Comparison of ENCODE assay signal across 51 mouse cellular contexts in the genomic region with DNA sequence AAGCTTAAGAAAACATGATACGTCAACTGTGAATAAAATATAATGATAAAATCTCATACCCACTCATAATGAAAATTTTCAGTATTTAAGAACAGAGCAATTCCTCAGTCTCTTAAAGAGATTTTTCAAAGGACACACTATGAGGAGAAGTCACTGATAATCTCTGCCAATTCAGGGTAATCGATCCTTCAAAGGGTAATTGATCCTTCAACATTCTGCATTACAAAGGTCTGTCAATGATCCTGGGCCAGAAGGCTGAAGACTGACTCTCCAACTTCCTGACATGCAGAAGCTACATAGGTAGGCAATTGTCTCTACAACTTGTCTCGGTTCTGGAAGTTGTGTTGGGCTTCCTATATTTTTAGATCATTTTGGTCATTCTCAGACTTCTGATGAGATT. TPM values are rescaled to one million over a fixed set of nuclear protein-coding genes. Genes with fewer than 3 reads are reported as not detected.
"Had no signal": no experiment of that assay in that cellular context is flagged by ENCODE, and none has a peak within 500 bp of the region (broad histone marks: within the 10 kb centered on the region; RNA-seq: fewer than 3 reads in every experiment).

No protein-coding gene starts in this region.

- ATAC-seq: hindbrain, embryonic 16.5 days; hindbrain, postnatal 0 days; inflammation-experienced regulatory T-cells, adult 6 months; intestine, embryonic 15.5 days; intestine, embryonic 16.5 days; intestine, postnatal 0 days had no signal

- H3K36me3 ChIP-seq: heart, embryonic 10.5 days; heart, embryonic 12.5 days; heart, embryonic 13.5 days; heart, embryonic 15.5 days; hindbrain, embryonic 10.5 days; hindbrain, embryonic 12.5 days; hindbrain, embryonic 13.5 days; hindbrain, embryonic 15.5 days; intestine, embryonic 15.5 days; kidney, embryonic 15.5 days had no signal

- H3K9me3 ChIP-seq: heart, embryonic 10.5 days; heart, embryonic 12.5 days; heart, embryonic 13.5 days; heart, embryonic 15.5 days; hindbrain, embryonic 10.5 days; hindbrain, embryonic 12.5 days; hindbrain, embryonic 13.5 days; hindbrain, embryonic 15.5 days; intestine, embryonic 15.5 days; kidney, embryonic 15.5 days had no signal

- H3K27ac ChIP-seq: heart, embryonic 10.5 days; heart, embryonic 13.5 days; heart, embryonic 15.5 days; hindbrain, embryonic 10.5 days; hindbrain, embryonic 12.5 days; hindbrain, embryonic 13.5 days; hindbrain, embryonic 14.5 days; hindbrain, embryonic 15.5 days; hindbrain, postnatal 0 days; intestine, embryonic 15.5 days; kidney, embryonic 15.5 days; kidney, postnatal 0 days; layer of hippocampus, adult 2 months; left cerebral cortex, adult 2 months had no signal

- DNase-seq: heart, postnatal 10 days; heart, postnatal 14 days; heart, postnatal 36 days; heart, postnatal 4 days; kidney, adult 11 months; kidney, adult 18-20 months; kidney, adult 2 months; kidney, adult 8-10 months; kidney, adult 9 months; kidney, postnatal 10 days; kidney, postnatal 14 days; kidney, postnatal 25 days; kidney, postnatal 36 days; kidney, postnatal 4 days; layer of hippocampus, adult 9-11 months; layer of hippocampus, postnatal 36 days had no signal

- H3K27me3 ChIP-seq: heart, embryonic 12.5 days; heart, embryonic 13.5 days; heart, embryonic 15.5 days; hindbrain, embryonic 12.5 days; hindbrain, embryonic 13.5 days; hindbrain, embryonic 15.5 days; intestine, embryonic 15.5 days; kidney, embryonic 15.5 days had no signal

- H3K4me3 ChIP-seq: heart, embryonic 10.5 days; heart, embryonic 12.5 days; heart, embryonic 13.5 days; heart, embryonic 15.5 days; hindbrain, embryonic 10.5 days; hindbrain, embryonic 12.5 days; hindbrain, embryonic 13.5 days; hindbrain, embryonic 15.5 days; intestine, embryonic 15.5 days; kidney, embryonic 15.5 days; layer of hippocampus, adult 2 months; left cerebral cortex, adult 2 months had no signal

- H3K9ac ChIP-seq: heart, embryonic 12.5 days; heart, embryonic 13.5 days; heart, embryonic 15.5 days; hindbrain, embryonic 12.5 days; hindbrain, embryonic 13.5 days; hindbrain, embryonic 14.5 days; hindbrain, embryonic 15.5 days; intestine, embryonic 15.5 days; kidney, embryonic 15.5 days had no signal

- H3K4me2 ChIP-seq: heart, embryonic 11.5 days; heart, embryonic 12.5 days; heart, embryonic 13.5 days; heart, embryonic 15.5 days; hindbrain, embryonic 12.5 days; hindbrain, embryonic 13.5 days; hindbrain, embryonic 14.5 days; hindbrain, embryonic 15.5 days; intestine, embryonic 15.5 days; kidney, embryonic 15.5 days had no signal

- H3K4me1 ChIP-seq: heart, embryonic 10.5 days; heart, embryonic 12.5 days; heart, embryonic 13.5 days; heart, embryonic 15.5 days; hindbrain, embryonic 10.5 days; hindbrain, embryonic 12.5 days; hindbrain, embryonic 13.5 days; hindbrain, embryonic 15.5 days; intestine, embryonic 15.5 days; kidney, embryonic 15.5 days had no signal

RNA-seq across cellular contexts. Expression of a gene that starts 12.9 kb away (rescaled TPM):
- total RNA-seq: heart, postnatal 10 days; heart, postnatal 14 days; heart, postnatal 36 days; heart, postnatal 4 days; hematopoietic stem cell, adult 5-6 weeks; hindbrain, postnatal 0 days; layer of hippocampus, adult 18-20 months; layer of hippocampus, adult 2 months; layer of hippocampus, adult 8-10 months; layer of hippocampus, postnatal 10 days; layer of hippocampus, postnatal 14 days; layer of hippocampus, postnatal 25 days; layer of hippocampus, postnatal 36 days; left cerebral cortex, adult 18-20 months; left cerebral cortex, adult 2 months had no signal
- polyA plus RNA-seq: heart, embryonic 10.5 days; heart, embryonic 11.5 days; heart, embryonic 12.5 days; heart, embryonic 13.5 days; heart, embryonic 14.5 days; heart, embryonic 15.5 days; heart, embryonic 16.5 days; heart, postnatal 0 days; hindbrain, embryonic 10.5 days; hindbrain, embryonic 11.5 days; hindbrain, embryonic 12.5 days; hindbrain, embryonic 13.5 days; hindbrain, embryonic 14.5 days; hindbrain, embryonic 15.5 days; hindbrain, embryonic 16.5 days; hindbrain, postnatal 0 days; inflammation-experienced regulatory T-cells, adult 6 months; intestine, embryonic 14.5 days; intestine, embryonic 15.5 days; intestine, embryonic 16.5 days; intestine, postnatal 0 days; kidney, adult 2 months; kidney, embryonic 14.5 days; kidney, embryonic 15.5 days; kidney, embryonic 16.5 days; kidney, postnatal 0 days; large intestine, adult 2 months had no signal
